Mouse (Mus musculus) cerebellum, postnatal 10 days (tissue): ENCODE results near the gene Gltp.

Experiments used
- DNase-seq, 2 experiments: peaks; one replicate each; pipeline ENCODE4 v3.0.0; 2021; ENCODE audit warnings: mixed read lengths in 2 of 2

The Gltp gene

GRCm38 (mm10) chr5:114702403-114703392 is 11.9 kb upstream of the Gltp start:
- peak; percentile 80 to 83 for DNase-seq

DNA sequence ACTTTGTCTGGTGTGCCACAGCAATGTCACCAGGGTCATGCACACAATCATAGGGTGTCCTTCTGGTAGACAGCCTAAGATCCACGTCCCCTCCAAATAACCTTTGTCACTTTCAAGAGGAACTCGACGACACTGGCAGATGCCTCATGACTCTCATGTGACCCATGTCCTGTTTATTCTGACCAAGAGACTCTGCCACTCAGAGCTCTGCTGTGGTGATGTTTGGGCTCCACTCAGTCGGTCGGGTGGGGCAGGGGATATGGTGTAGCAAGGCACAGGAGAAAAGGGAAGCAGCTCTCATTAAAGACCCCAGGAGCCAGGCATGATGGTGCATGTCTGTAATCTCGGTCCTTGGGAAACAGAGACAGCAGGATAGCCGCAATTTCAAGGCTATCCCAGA is 8.2 kb upstream of the Gltp start:
- no peak for DNase-seq

- DNase-seq = peak; percentile 98
These were observed 7.4 kb upstream of the Gltp start for GRCm38 (mm10) chr5:114698044-114698746.

DNA sequence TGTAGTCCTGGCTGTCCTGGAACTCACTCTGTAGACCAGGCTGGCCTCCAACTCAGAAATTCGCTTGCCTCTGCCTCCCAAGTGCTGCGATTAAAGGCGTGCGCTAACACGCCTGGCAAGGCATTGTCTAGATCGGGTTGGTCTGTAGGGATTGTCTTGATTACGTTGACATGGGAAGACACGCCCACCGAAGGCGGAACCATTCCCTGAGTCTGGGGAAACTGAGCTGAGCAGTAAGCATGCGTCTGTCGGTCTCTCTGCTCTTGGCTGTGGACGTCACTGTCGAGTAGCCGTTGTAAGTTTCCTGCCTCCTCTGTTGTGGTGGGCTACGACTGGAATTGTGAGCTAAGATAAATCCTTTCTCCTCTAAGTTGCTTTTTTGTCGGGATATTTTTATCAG is 6.2 kb upstream of the Gltp start:
- DNase-seq = no peak

DNA sequence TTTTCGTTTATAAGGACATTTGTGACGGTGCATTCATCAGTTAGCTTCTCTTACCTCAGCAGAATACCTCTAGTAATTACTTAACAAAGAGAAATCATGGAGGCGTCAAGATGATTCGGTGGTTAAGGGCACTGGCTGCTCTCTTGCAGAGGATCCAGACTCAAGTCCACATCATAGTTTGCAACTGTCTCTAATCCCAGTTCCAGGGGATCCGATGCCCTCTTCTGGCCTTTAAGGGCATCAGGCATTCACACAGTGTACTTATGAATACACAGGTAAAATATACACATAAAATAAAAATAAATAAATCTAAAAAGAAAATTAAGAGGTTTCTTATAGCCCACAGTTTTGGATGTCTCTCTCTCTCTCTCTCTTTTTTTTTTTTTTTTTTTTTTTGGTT is 5.0 kb upstream of the Gltp start:
- DNase-seq = no peak

- DNase-seq = peak; percentile 48 to 50
These were observed 951 bp downstream of the Gltp start for GRCm38 (mm10) chr5:114689700-114690366.

DNA sequence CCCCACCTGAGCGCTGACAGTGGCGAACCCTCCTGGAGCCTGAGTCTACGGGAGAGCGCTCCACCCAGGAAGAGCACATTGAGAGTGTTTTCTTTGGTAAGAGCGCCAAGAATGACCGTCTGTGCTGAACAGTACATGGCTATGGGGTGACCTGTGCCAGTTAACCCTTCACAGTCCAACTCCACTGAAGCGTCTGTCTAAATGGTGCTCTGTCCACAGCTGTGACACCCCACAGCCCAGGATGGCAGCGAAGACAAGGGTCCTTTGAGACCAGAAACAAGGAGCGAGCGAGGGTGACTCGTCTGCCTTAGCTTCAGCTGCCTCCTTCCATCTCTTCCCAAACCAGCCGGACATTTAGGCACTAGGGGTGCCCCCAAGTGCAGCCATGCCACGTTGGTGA is 2.1 kb downstream of the Gltp start:
- peak; percentile 58 to 59 for DNase-seq

GRCm38 (mm10) chr5:114687901-114688300 is 2.9 kb downstream of the Gltp start:
- no peak for DNase-seq

GRCm38 (mm10) chr5:114686726-114687210 is 4.0 kb downstream of the Gltp start:
- no peak for DNase-seq

DNA sequence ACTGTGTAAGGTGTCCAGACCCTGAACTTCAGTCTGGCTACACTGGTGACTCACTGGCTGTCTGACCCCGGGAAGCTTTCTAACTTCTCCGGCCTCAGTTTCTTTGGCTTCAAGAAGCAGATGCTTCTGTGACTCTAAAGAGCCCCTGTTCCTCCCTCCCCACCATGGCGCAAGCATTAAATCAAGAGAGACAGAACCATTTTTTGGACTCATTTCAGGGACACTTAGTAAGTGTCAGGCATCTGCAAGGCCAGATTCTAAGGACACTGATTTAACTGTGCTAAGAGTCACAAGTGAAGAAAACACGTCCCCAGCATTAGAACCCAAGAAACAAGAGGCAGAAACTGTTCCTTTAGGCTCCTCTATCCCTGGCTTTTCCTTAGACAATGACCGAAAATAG is 4.8 kb downstream of the Gltp start:
- no peak for DNase-seq

DNA sequence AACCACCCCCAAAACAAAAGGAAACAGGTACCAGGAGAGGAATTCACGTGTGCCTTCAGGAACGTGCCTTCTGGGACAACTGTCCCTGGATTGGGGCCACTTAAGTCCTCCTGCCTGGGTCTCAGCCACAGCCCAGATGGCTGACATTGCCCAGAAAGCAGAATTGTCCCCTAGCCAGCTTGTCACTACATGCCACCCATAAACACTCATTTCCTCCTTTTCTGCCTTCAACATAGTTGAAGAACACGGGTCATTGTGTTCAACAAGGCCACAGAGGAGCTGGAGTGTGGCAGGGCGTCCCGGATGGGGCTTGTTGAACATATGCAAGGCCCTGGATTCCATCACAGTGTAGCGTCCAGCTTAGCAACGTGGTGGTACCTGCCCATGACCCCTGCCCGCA is 9.1 kb downstream of the Gltp start:
- peak; percentile 76 to 81 for DNase-seq

GRCm38 (mm10) chr5:114680676-114681285 is 10.0 kb downstream of the Gltp start:
- no peak for DNase-seq

- DNase-seq = peak; percentile 58 to 72
These were observed 10.8 kb downstream of the Gltp start for GRCm38 (mm10) chr5:114679841-114680591.

DNA sequence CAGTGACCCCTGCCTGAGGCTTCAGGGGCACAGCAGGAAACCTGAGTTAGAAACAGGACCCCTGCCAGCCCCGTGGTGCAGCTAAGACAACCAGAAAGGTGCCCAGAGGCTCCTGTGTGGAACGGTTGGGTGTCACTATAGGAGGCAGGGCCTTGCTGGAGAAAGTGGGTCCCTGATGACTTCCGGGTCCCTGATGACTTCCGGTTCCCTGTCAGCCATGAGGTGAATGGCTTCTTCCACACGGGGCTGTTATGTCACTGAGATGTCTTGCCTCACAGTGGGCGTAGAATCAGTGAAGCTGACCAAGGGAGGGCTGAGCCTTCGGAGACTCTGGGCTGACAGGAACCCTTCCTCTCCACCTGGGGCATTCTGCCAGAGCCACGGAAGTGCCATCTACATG is 16.2 kb downstream of the Gltp start:
- DNase-seq = no peak

DNA sequence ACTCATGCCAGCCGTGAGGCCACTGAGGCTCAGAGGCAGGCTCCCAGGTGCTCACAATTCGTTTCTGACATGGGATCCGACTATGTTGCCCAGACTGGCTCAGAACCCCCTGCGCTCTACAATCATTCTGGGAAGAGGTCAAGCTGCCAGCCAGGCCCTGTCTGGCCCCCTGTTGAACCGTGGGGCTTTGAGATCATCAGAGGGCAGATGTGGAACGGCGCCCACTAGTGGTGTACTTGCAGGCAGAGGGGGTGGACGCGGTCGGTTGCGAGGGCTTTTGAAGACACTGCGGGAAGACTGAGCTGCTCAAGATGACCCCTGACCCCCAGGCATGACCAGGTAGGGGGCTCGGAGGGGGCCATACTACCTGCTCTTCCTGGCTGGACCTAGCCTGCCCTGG is 17.7 kb downstream of the Gltp start:
- no peak for DNase-seq

GRCm38 (mm10) chr5:114669014-114669413 is 21.8 kb downstream of the Gltp start:
- DNase-seq = no peak

DNA sequence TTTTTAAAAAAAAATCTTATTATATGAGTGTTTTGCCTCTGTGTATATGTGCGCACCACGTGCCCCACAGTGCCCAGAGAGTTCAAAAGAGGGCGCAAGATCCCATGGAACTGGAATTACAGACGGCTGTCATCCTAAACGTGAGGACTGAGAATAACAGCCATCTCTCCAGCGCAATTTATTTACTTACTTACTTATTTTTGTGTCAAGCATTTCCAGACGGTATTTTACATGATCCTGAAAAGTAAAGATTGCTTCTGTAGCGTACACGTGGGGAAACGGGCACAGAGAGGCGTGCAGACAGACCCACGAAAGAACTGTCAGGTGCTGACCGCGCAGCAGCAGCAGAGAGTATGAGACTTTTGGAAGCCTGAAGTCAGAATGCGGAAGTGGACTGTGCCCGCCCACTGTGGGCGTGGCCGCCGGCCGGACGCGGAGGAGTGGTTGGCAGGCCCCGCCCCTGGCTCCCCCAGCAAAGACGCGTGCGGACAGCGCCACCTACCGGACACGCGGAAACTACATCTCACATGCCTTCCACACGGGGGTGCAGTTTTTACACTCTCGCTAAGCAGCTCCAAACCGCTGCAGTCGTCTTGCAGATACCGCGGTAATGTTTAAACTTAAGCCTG is 23.4 kb downstream of the Gltp start:
- DNase-seq = peak; percentile 99

DNA sequence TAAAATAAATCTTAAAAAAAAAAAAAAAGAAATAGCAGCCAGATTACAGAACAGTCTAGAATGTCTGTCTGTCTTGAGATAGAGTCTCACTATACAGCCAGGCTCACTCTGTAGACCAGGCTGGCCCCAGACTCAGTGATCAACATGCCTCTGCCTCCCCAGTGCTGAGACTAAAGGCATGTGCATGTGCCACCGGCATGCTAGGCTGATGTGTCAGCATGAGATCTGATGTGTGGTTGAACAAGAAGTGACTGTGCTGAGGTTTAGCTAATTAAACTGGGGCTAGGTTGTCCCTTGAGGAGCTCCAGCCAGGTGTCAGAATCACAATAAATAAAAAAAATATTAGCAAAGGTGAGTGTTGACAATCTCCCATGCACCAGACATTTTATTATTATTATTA is 24.1 kb downstream of the Gltp start:
- no peak for DNase-seq

DNA sequence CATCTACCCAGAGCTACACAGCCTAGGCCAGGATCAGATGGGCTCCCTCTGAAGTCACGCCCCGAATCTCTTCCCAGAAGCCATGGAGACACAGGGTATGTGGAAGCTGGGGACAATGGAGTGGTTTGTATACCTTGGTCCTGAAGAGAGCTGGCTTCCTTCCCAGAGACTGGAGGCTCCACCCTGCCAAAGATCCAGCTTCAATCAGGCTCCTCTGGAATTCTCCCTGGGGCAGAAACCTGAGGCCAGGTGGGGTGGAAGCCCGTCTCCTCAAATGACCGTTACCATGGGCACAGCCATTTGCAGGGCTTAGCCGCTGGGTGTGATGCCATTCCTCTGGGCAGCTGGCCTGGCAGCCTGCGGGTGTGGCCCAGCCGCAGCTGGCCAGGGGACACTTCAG is 26.0 kb downstream of the Gltp start:
- DNase-seq = no peak

- no peak for DNase-seq
These were observed 26.6 kb downstream of the Gltp start for GRCm38 (mm10) chr5:114664139-114664538.

DNA sequence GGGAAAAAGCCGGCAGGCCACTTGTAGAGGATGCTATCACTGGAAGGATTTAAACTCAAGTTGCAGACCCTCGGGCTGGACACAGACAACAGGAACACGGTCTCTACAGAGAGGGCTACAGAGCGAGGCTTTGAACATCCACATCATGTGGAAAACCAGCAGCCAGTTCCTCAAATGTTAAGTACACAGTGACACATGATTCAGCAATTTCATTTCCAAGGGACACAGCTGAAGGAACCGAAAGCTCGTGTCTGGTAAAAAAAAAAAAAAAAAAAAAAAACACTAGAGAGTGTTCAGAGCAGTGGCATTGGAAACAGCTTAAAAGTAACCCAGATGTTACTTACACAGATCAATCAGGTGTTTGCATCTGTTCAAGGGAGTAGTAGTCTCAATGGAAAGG is 29.8 kb downstream of the Gltp start:
- no peak for DNase-seq

- no peak for DNase-seq
These were observed 32.5 kb downstream of the Gltp start, which contains the start of gene Trpv4 for GRCm38 (mm10) chr5:114658255-114658654. TSS of gene Trpv4 (minus strand) at chr5:114658421.
